Mouse (Mus musculus) myocyte (in vitro differentiated cells): ENCODE measurements around the gene Kat8. TPM values are rescaled to one million over a fixed set of nuclear protein-coding genes. Genes with fewer than 3 reads are reported as not detected.

Source experiments
- H3K27me3 ChIP-seq: one replicate; pipeline ENCODE4 v1.6.1; 2011; ENCODE audit not compliant: control insufficient read depth, insufficient read depth, insufficient read length
- H3K36me3 ChIP-seq: one replicate; pipeline ENCODE4 v1.6.1; 2011; ENCODE audit not compliant: control insufficient read depth, insufficient read depth
- H3K4me2 ChIP-seq: one replicate; pipeline ENCODE4 v1.6.1; 2011; ENCODE audit warnings: low read depth, control low read depth
- H3K4me3 ChIP-seq: one replicate; pipeline ENCODE4 v1.5.1; 2011; ENCODE audit warnings: mild to moderate bottlenecking, control low read depth, moderate library complexity
- H3K79me2 ChIP-seq: one replicate; pipeline ENCODE4 v1.6.1; 2011; ENCODE audit not compliant: control insufficient read depth, insufficient read depth
- H3ac ChIP-seq: one replicate; pipeline ENCODE4 v1.6.1; 2011; ENCODE audit not compliant: control insufficient read depth, insufficient read length
- CEBPB ChIP-seq: IDR thresholded peaks from 2 replicates; pipeline ENCODE4 v1.6.1; 2011; ENCODE audit warnings: mild to moderate bottlenecking, moderate library complexity; ENCODE audit not compliant: poor library complexity, insufficient read depth, severe bottlenecking
- E2F4 ChIP-seq: IDR thresholded peaks from one replicate; pipeline ENCODE4 v1.6.1; 2011; ENCODE audit warnings: mild to moderate bottlenecking, control low read depth, moderate library complexity; ENCODE audit not compliant: insufficient read depth
- MAX ChIP-seq: IDR thresholded peaks from one replicate; pipeline ENCODE4 v1.6.1; 2011; ENCODE audit warnings: low read depth, mild to moderate bottlenecking, control low read depth
- MYOD1 ChIP-seq, 3 experiments: IDR thresholded peaks; one replicate each; pipeline ENCODE4 v1.6.1; 2011; ENCODE audit warnings: control low read depth in 2 of 3, low read depth in 2 of 3, mild to moderate bottlenecking in 2 of 3, moderate library complexity in 1 of 3; ENCODE audit not compliant: insufficient read length in 2 of 3, control insufficient read depth in 1 of 3
- MYOG ChIP-seq, 3 experiments: IDR thresholded peaks; one replicate each; pipeline ENCODE4 v1.6.1; 2011; ENCODE audit warnings: control low read depth in 2 of 3, low read depth in 2 of 3, mild to moderate bottlenecking in 2 of 3; ENCODE audit not compliant: insufficient read length in 2 of 3, control insufficient read depth in 1 of 3, insufficient read depth in 1 of 3
- POLR2A ChIP-seq: IDR thresholded peaks from one replicate; pipeline ENCODE4 v1.6.1; 2011; ENCODE audit warnings: low read depth, mild to moderate bottlenecking, control low read depth, moderate library complexity; ENCODE audit not compliant: insufficient read length
- POLR2AphosphoS2 ChIP-seq: IDR thresholded peaks from one replicate; pipeline ENCODE4 v1.6.1; 2011; ENCODE audit warnings: low read depth, control low read depth; ENCODE audit not compliant: insufficient read length
- REST ChIP-seq: IDR thresholded peaks from one replicate; pipeline ENCODE4 v1.6.1; 2011; ENCODE audit warnings: mild to moderate bottlenecking, control low read depth, moderate library complexity; ENCODE audit not compliant: insufficient read depth, insufficient read length
- SRF ChIP-seq: IDR thresholded peaks from one replicate; pipeline ENCODE4 v1.6.1; 2011; ENCODE audit warnings: low read depth; ENCODE audit not compliant: control insufficient read depth, insufficient read length
- TCF12 ChIP-seq: IDR thresholded peaks from one replicate; pipeline ENCODE4 v1.6.1; 2011; ENCODE audit warnings: mild to moderate bottlenecking, control low read depth; ENCODE audit not compliant: poor library complexity, insufficient read depth, severe bottlenecking
- TCF3 ChIP-seq: IDR thresholded peaks from one replicate; pipeline ENCODE4 v1.6.1; 2011; ENCODE audit warnings: low read depth, control low read depth; ENCODE audit not compliant: insufficient read length
- USF1 ChIP-seq: IDR thresholded peaks from one replicate; pipeline ENCODE4 v1.6.1; 2011; ENCODE audit warnings: low read depth, mild to moderate bottlenecking, control low read depth, moderate library complexity
- polyA plus RNA-seq: library from polyadenylated mRNA; unstranded; fragments of >200 nt; fragmentation: generic; extraction: Trizol; gene quantifications from one replicate; pipeline ENCODE4 v1.2.1, GENCODE M21; 2012; ENCODE audit warnings: missing spikeins

Gene Kat8
- polyA plus RNA-seq, 1 experiment: 26.4 TPM

DNA sequence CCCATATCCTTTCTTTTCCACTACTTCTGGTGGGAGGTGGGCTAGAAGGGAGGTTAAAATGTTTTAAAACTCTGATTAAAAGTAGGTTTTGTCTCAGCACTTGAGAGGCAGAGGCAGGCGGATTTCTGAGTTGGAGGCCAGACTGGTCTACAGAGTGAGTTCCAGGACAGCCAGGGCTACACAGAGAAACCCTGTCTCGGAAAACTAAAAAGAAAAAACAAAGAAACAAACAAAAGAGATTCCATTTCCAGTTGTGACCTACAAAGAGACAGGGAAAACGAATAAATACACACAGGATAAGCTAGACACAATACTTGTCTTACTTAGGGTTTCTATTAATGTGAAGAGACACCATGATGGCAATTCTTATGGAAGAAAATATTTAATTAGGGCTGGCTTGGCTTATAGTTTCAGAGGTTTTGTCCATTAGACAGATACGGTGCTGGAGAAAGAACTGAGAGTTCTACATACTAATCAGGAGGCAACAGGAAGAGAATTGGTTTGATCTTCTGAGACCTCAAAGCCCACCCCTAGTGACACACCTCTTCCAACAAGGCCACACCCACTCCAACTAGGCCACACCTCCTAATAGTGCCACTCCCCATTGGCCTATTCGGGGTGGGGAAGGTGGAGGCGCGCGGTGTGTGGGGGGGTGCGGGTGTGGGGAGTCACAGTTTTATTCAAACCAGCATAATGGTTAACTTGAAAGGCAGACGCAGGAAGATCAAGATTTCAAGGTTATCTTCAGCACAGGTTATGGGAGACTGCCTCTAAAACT is 13.9 kb upstream of the Kat8 start:
- Histone ChIP-seq H3ac (no peak overlapping the region), H3K79me2 (no peaks in the 10 kb centered on the region), H3K27me3 (no peaks in the 10 kb centered on the region), H3K4me3 (no peak overlapping the region), H3K36me3 (no peaks in the 10 kb centered on the region), H3K4me2 (no peak overlapping the region)
- TF ChIP-seq TCF3: no peak
- no peak for TF ChIP-seq TCF12
- no peak for TF ChIP-seq SRF
- no peak for TF ChIP-seq POLR2A
- no peak for TF ChIP-seq REST
- no peak for TF ChIP-seq MYOG (IDR thresholded peaks at IDR 0.05; ENCODE audit: control insufficient read depth in 1 of 3, insufficient read depth in 1 of 3, insufficient read length in 2 of 3, low read depth in 2 of 3)
- TF ChIP-seq USF1: no peak

DNA sequence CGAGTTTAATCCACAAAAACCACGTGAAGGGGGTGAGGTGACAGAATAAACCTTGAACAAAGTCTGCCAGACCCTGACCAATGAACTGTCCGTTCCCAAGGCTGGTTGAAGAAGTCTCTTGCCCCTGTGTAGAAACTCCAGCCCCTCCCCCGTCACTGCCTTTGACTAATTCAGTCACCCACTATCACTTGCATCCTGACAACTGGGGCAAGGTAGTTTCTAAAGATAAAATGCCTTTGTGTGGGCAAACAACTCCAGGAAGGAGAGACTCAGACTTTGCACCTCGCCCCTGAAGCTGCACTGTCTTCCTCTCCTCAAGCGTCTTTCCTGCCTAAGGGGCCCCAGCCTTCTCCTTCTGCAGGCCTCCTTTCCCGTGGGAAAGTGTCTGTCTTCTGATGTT is 12.3 kb upstream of the Kat8 start:
- Histone ChIP-seq H3K79me2 (no peaks in the 10 kb centered on the region), H3K36me3 (no peaks in the 10 kb centered on the region), H3K4me2 (no peak overlapping the region), H3K27me3 (no peaks in the 10 kb centered on the region), H3ac (no peak overlapping the region), H3K4me3 (no peak overlapping the region)
- TF ChIP-seq USF1: no peak
- TF ChIP-seq MYOG (IDR thresholded peaks at IDR 0.05; ENCODE audit: control insufficient read depth in 1 of 3, insufficient read depth in 1 of 3, insufficient read length in 2 of 3, low read depth in 2 of 3): no peak
- TF ChIP-seq MAX: no peak
- no peak for TF ChIP-seq REST
- TF ChIP-seq TCF3: no peak
- TF ChIP-seq CEBPB: no peak
- no peak for TF ChIP-seq TCF12
- no peak for TF ChIP-seq E2F4
- TF ChIP-seq SRF: no peak
- no peak for TF ChIP-seq POLR2A
- TF ChIP-seq MYOD1 (IDR thresholded peaks at IDR 0.05; ENCODE audit: control insufficient read depth in 1 of 3, insufficient read length in 2 of 3, low read depth in 2 of 3): no peak
- no peak for TF ChIP-seq POLR2AphosphoS2

DNA sequence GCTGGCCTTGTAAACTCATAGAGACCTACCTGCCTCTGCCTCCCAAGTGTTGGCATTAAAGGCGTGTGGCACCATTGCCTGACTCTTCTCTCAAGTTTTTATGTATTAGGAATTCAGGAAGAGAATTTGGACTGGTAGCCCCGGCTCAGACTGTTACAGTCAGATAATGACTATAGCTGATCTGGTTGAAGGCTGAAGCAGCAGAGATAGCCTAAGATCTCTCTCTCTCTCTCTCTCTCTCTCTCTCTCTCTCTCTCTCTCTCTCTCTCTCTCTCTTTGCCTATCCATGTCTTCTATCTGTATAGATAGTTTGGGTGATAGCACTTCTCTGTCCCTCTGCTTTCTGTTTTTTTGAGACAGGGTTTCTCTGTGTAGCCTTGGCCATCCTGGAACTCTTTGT is 10.5 kb upstream of the Kat8 start:
- H3K36me3 ChIP-seq: peaks cover 3% of the 10 kb centered on the region
- TF ChIP-seq MYOG (IDR thresholded peaks at IDR 0.05; ENCODE audit: control insufficient read depth in 1 of 3, insufficient read depth in 1 of 3, insufficient read length in 2 of 3, low read depth in 2 of 3) (no peak), MAX (no peak), POLR2AphosphoS2 (no peak), MYOD1 (IDR thresholded peaks at IDR 0.05; ENCODE audit: control insufficient read depth in 1 of 3, insufficient read length in 2 of 3, low read depth in 2 of 3) (no peak), TCF3 (no peak), TCF12 (no peak), USF1 (no peak), SRF (no peak), POLR2A (no peak), CEBPB (no peak)
- H3K27me3 ChIP-seq: no peaks in the 10 kb centered on the region
- H3K4me3 ChIP-seq: no peak overlapping the region
- no peak overlapping the region for H3ac ChIP-seq
- no peaks in the 10 kb centered on the region for H3K79me2 ChIP-seq
- no peak overlapping the region for H3K4me2 ChIP-seq

DNA sequence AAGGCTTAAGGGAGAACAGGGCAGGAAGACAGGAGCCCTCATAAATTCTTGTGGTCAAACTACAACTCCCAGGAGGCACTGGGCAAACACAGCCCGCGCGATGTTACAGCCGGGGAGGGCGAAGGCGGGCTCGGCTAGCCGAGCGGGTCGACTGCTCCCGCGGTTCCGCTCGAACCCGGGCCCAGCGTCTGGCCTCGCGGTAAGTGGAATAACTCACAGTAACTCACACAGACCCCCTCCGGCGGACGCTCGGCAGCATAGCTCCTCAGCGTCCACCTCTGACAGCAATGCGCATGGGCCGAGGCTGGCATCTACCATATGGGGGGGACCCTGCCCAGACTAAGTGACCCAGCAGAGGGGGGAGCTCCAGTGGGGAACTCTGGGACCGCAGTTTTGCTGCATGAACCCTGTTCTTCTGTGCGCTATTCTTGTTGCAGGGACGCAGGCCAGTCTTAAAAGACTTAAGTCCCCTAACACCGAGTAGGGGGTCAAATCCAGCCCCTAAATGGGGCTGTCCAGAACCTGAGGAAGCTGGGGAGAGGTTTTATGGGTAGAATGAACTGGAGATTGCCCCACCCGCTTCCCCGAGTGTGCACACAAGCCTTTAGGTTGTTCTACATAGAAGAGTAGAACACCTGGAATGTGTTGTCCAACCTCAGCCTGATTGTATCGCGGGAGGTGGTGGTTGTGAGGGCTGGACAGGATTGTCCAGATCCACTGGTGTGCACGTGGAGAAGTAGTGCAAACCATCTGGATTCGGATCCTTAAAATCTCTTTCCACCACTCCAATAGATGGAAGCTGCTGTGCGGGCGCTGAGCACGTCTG is 8.1 kb upstream of the Kat8 start, which contains the start of gene Bckdk:
Bckdk (plus strand) TSS at position 112 of the 826 bp plus-strand sequence.
- Histone ChIP-seq H3K36me3 (peaks cover 11% of the 10 kb centered on the region), H3K27me3 (no peaks in the 10 kb centered on the region), H3K4me3 (peak within 1 kb of the TSS; percentile 79), H3ac (peak within 1 kb of the TSS; percentile 73), H3K79me2 (no peaks in the 10 kb centered on the region), H3K4me2 (peak within 1 kb of the TSS; percentile 75)
- TF ChIP-seq POLR2AphosphoS2 (peak; percentile 84), TCF12 (no peak), MYOG (IDR thresholded peaks at IDR 0.05; ENCODE audit: control insufficient read depth in 1 of 3, insufficient read depth in 1 of 3, insufficient read length in 2 of 3, low read depth in 2 of 3) (no peak), POLR2A (peak; percentile 85), MYOD1 (IDR thresholded peaks at IDR 0.05; ENCODE audit: control insufficient read depth in 1 of 3, insufficient read length in 2 of 3, low read depth in 2 of 3) (peak in 1 of 3 experiments; percentile 14), E2F4 (peak; percentile 52), MAX (no peak)
